Mouse (Mus musculus) adrenal gland (tissue): ENCODE results near the gene Rab1a.

ENCODE experiments used
- intact Hi-C: fragments of 180-260 bp; cut with DNase I; formaldehyde crosslinking; loops from one replicate; pipeline ENCODE4 v1.15.1; 2025

The Rab1a gene

GRCm38 (mm10) chr11:20245316-20245715, 44.1 kb downstream of the Rab1a start:
- intact Hi-C loops: loop anchor here (5.0 to 10.0 kb wide), 2 partner anchors 43 to 111 kb away; partner anchors contain the start of gene Rab1a

- intact Hi-C loops: loop anchor here (5.0 to 10.0 kb wide), 2 partner anchors 44 to 112 kb away; partner anchors contain the start of gene Rab1a
Measured at GRCm38 (mm10) chr11:20246616-20247015, 45.4 kb downstream of the Rab1a start.

GRCm38 (mm10) chr11:20247146-20247855, 46.1 kb downstream of the Rab1a start:
- intact Hi-C loops: loop anchor here (5.0 to 10.0 kb wide), 2 partner anchors 45 to 112 kb away; partner anchors contain the start of gene Rab1a

GRCm38 (mm10) chr11:20248277-20248676, 47.0 kb downstream of the Rab1a start:
- intact Hi-C loops: loop anchor here (5.0 to 10.0 kb wide), 2 partner anchors 46 to 113 kb away; partner anchors contain the start of gene Rab1a

- intact Hi-C loops: loop anchor here (5.0 to 10.0 kb wide), 2 partner anchors 47 to 114 kb away; partner anchors contain the start of gene Rab1a
Measured at GRCm38 (mm10) chr11:20248840-20249239, 47.6 kb downstream of the Rab1a start.

GRCm38 (mm10) chr11:20249296-20250110, 48.3 kb downstream of the Rab1a start, which contains the start of gene Cep68:
TSS of gene Cep68 (minus strand) at chr11:20249429.
- intact Hi-C loops: loop anchor here (5.0 to 10.0 kb wide), 3 partner anchors 47 to 115 kb away; partner anchors contain the start of genes Rab1a and Slc1a4

GRCm38 (mm10) chr11:20250476-20251178, 49.4 kb downstream of the Rab1a start:
- intact Hi-C loops: loop anchor here (5.0 kb wide), 1 partner anchor 82 kb away; the partner anchor contains the start of gene Slc1a4

GRCm38 (mm10) chr11:20253088-20253487, 51.9 kb downstream of the Rab1a start:
- intact Hi-C loops: loop anchor here (5.0 kb wide), 1 partner anchor 79 kb away; the partner anchor contains the start of gene Slc1a4

- intact Hi-C loops: loop anchor here (5.0 kb wide), 1 partner anchor 78 kb away; the partner anchor contains the start of gene Slc1a4
Measured at GRCm38 (mm10) chr11:20254791-20255190, 53.6 kb downstream of the Rab1a start.

GRCm38 (mm10) chr11:20262628-20263380, 61.6 kb downstream of the Rab1a start:
- intact Hi-C loops: loop anchor here (2.0 kb wide), 1 partner anchor 140 kb away; no protein-coding TSS in a partner anchor

- intact Hi-C loops: no loop called here
Measured at GRCm38 (mm10) chr11:20269885-20270284, 68.7 kb downstream of the Rab1a start.

- intact Hi-C loops: no loop called here
Measured at GRCm38 (mm10) chr11:20275974-20276373, 74.7 kb downstream of the Rab1a start.
